Mouse (Mus musculus): ENCODE data around the gene Blmh.

DNA sequence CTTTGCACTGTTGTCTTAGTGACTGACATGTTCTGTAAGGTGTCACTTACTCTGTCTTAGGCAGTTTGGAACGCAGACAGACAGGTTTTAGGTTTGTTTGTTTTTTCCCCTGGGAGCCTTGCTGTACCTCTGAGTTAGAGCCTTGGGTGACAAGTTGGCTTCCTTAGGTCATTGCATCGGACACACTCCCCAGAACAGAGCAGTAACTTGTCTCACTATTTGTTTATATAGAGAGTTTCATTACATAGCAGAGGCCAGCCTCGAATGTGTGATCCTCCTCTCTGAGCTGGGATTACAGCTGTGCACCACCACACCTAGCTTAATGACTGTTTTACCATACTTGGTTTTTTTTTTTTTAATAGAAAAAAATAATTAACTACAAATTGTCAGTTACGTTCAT, 57.8 kb downstream of the Blmh start:
- no peak for TF ChIP-seq CTCF (IDR thresholded peaks at IDR 0.05; ENCODE audit: low read depth, low read length)
- TF ChIP-seq POLR2A (IDR thresholded peaks at IDR 0.05; ENCODE audit: insufficient read depth, low read length): no peak

All from ES-Bruce4 (cell line).